Mouse (Mus musculus): ENCODE results near the gene Bcdin3d. TPM values are rescaled to one million over a fixed set of nuclear protein-coding genes. Genes with fewer than 3 reads are reported as not detected.
A peak's percentile ranks its signal among the peaks of the same experiment; 100 is the strongest.

Gene Bcdin3d
- total RNA-seq, 1 experiment = 36.1 TPM

DNA sequence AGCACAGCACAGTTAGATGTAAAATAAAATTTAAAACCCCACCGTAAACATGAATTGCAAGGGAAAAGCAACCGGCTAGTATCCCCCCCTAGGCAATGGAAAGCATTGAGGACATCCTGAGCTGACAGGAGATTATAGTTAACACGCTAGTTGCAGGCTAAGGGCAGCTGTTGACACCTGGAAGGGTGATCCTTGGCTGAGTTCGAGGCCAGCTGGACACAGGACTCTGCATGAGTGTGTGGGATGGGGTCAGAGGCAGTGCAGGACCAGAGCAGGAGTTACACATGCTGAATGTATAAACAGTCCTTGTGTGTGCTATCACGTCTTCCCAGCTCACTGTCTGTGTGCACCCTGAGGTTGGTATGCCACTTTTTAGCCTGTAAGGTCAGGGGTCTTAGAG lies 28.7 kb upstream of the Bcdin3d start:
- H3K9me3 ChIP-seq (ENCODE audit: control insufficient read depth, insufficient read depth, low read depth, low read length) = no peaks in the 10 kb centered on the region
- TF ChIP-seq ZNF384 (IDR thresholded peaks at IDR 0.05; ENCODE audit: low read depth, low read length) = no peak
- TF ChIP-seq HCFC1 (IDR thresholded peaks at IDR 0.05; ENCODE audit: borderline replicate concordance, insufficient read depth, low read length) = no peak
- TF ChIP-seq MAFK (IDR thresholded peaks at IDR 0.05; ENCODE audit: insufficient read depth, low read depth, low read length) = no peak
- TF ChIP-seq CHD2 (IDR thresholded peaks at IDR 0.05; ENCODE audit: low read depth, low read length) = no peak
- TF ChIP-seq ZC3H11A (IDR thresholded peaks at IDR 0.05; ENCODE audit: borderline replicate concordance, low read depth, low read length) = no peak
- peaks cover 0 to 4% of the 10 kb centered on the region in 2 experiments; a peak in 1 of 4 replicates for H3K4me1 ChIP-seq (ENCODE audit: control insufficient read depth in 2 of 2, insufficient read depth in 2 of 2, low read length in 2 of 2, poor library complexity in 1 of 2)
- no peak overlapping the region for H3K27ac ChIP-seq (ENCODE audit: insufficient read depth, low read depth, low read length, poor library complexity, severe bottlenecking)
- no peaks in the 10 kb centered on the region for H3K36me3 ChIP-seq (ENCODE audit: control insufficient read depth, insufficient read depth, low read length, poor library complexity, severe bottlenecking)
- DNase-seq (ENCODE audit: low read depth, low spot score) = no peak
- no peak overlapping the region for H3K9ac ChIP-seq (ENCODE audit: insufficient read depth, low read depth, low read length, poor library complexity, severe bottlenecking)
- no peak overlapping the region for H3K4me3 ChIP-seq (ENCODE audit: insufficient read depth in 1 of 2, low read depth in 1 of 2, low read length in 2 of 2, poor library complexity in 1 of 2, severe bottlenecking in 1 of 2)
- in situ Hi-C loops (cut with MboI; ENCODE audit: low sequenced_read_pairs in 2 of 2, unreplicated experiment in 2 of 2) = no loop called here

- Histone ChIP-seq H3K9me3 (ENCODE audit: control insufficient read depth, insufficient read depth, low read depth, low read length) (no peaks in the 10 kb centered on the region), H3K4me1 (ENCODE audit: control insufficient read depth in 2 of 2, insufficient read depth in 2 of 2, low read length in 2 of 2, poor library complexity in 1 of 2) (peaks cover under 1 to 7% of the 10 kb centered on the region in 2 experiments; a peak in 2 of 4 replicates), H3K27ac (ENCODE audit: insufficient read depth, low read depth, low read length, poor library complexity, severe bottlenecking) (no peak overlapping the region), H3K4me3 (ENCODE audit: insufficient read depth in 1 of 2, low read depth in 1 of 2, low read length in 2 of 2, poor library complexity in 1 of 2, severe bottlenecking in 1 of 2) (no peak overlapping the region), H3K9ac (ENCODE audit: insufficient read depth, low read depth, low read length, poor library complexity, severe bottlenecking) (no peak overlapping the region), H3K36me3 (ENCODE audit: control insufficient read depth, insufficient read depth, low read length, poor library complexity, severe bottlenecking) (no peaks in the 10 kb centered on the region)
- DNase-seq (ENCODE audit: low read depth, low spot score) = no peak
- TF ChIP-seq ZNF384 (IDR thresholded peaks at IDR 0.05; ENCODE audit: low read depth, low read length) = no peak
- TF ChIP-seq ZC3H11A (IDR thresholded peaks at IDR 0.05; ENCODE audit: borderline replicate concordance, low read depth, low read length) = no peak
- peak; percentile 39; the same call in 1 of the 2 replicates for TF ChIP-seq MAFK (IDR thresholded peaks at IDR 0.05; ENCODE audit: insufficient read depth, low read depth, low read length)
- no peak for TF ChIP-seq HCFC1 (IDR thresholded peaks at IDR 0.05; ENCODE audit: borderline replicate concordance, insufficient read depth, low read length)
- TF ChIP-seq CHD2 (IDR thresholded peaks at IDR 0.05; ENCODE audit: low read depth, low read length) = no peak
- in situ Hi-C loops (cut with MboI; ENCODE audit: low sequenced_read_pairs in 2 of 2, unreplicated experiment in 2 of 2) = no loop called here
Measured at GRCm38 (mm10) chr15:99502311-99502831, 27.8 kb upstream of the Bcdin3d start.

GRCm38 (mm10) chr15:99501292-99502260 lies 27.0 kb upstream of the Bcdin3d start:
- H3K36me3 ChIP-seq (ENCODE audit: control insufficient read depth, insufficient read depth, low read length, poor library complexity, severe bottlenecking) = no peaks in the 10 kb centered on the region
- H3K4me1 ChIP-seq (ENCODE audit: control insufficient read depth in 2 of 2, insufficient read depth in 2 of 2, low read length in 2 of 2, poor library complexity in 1 of 2) = peaks cover 2 to 9% of the 10 kb centered on the region in 2 experiments; a peak in 2 of 4 replicates
- in situ Hi-C loops (cut with MboI; ENCODE audit: low sequenced_read_pairs in 2 of 2, unreplicated experiment in 2 of 2) = no loop called here
- TF ChIP-seq HCFC1 (IDR thresholded peaks at IDR 0.05; ENCODE audit: borderline replicate concordance, insufficient read depth, low read length) = no peak
- no peak for TF ChIP-seq MAFK (IDR thresholded peaks at IDR 0.05; ENCODE audit: insufficient read depth, low read depth, low read length)
- no peak for TF ChIP-seq ZC3H11A (IDR thresholded peaks at IDR 0.05; ENCODE audit: borderline replicate concordance, low read depth, low read length)
- TF ChIP-seq CHD2 (IDR thresholded peaks at IDR 0.05; ENCODE audit: low read depth, low read length) = no peak
- no peak for TF ChIP-seq ZNF384 (IDR thresholded peaks at IDR 0.05; ENCODE audit: low read depth, low read length)
- no peak for DNase-seq (ENCODE audit: low read depth, low spot score)
- no peak overlapping the region for H3K9ac ChIP-seq (ENCODE audit: insufficient read depth, low read depth, low read length, poor library complexity, severe bottlenecking)
- no peak overlapping the region for H3K4me3 ChIP-seq (ENCODE audit: insufficient read depth in 1 of 2, low read depth in 1 of 2, low read length in 2 of 2, poor library complexity in 1 of 2, severe bottlenecking in 1 of 2)
- H3K9me3 ChIP-seq (ENCODE audit: control insufficient read depth, insufficient read depth, low read depth, low read length) = no peaks in the 10 kb centered on the region
- no peak overlapping the region for H3K27ac ChIP-seq (ENCODE audit: insufficient read depth, low read depth, low read length, poor library complexity, severe bottlenecking)

GRCm38 (mm10) chr15:99500320-99500719 lies 25.8 kb upstream of the Bcdin3d start:
- Histone ChIP-seq H3K4me3 (ENCODE audit: insufficient read depth in 1 of 2, low read depth in 1 of 2, low read length in 2 of 2, poor library complexity in 1 of 2, severe bottlenecking in 1 of 2) (no peak overlapping the region), H3K9ac (ENCODE audit: insufficient read depth, low read depth, low read length, poor library complexity, severe bottlenecking) (no peak overlapping the region), H3K27ac (ENCODE audit: insufficient read depth, low read depth, low read length, poor library complexity, severe bottlenecking) (no peak overlapping the region), H3K9me3 (ENCODE audit: control insufficient read depth, insufficient read depth, low read depth, low read length) (no peaks in the 10 kb centered on the region), H3K4me1 (ENCODE audit: control insufficient read depth in 2 of 2, insufficient read depth in 2 of 2, low read length in 2 of 2, poor library complexity in 1 of 2) (peaks cover 2 to 9% of the 10 kb centered on the region in 2 experiments; a peak in 2 of 4 replicates), H3K36me3 (ENCODE audit: control insufficient read depth, insufficient read depth, low read length, poor library complexity, severe bottlenecking) (no peaks in the 10 kb centered on the region)
- in situ Hi-C loops (cut with MboI; ENCODE audit: low sequenced_read_pairs in 2 of 2, unreplicated experiment in 2 of 2) = no loop called here
- DNase-seq (ENCODE audit: low read depth, low spot score) = no peak
- TF ChIP-seq MAFK (IDR thresholded peaks at IDR 0.05; ENCODE audit: insufficient read depth, low read depth, low read length) (no peak), ZC3H11A (IDR thresholded peaks at IDR 0.05; ENCODE audit: borderline replicate concordance, low read depth, low read length) (no peak), CHD2 (IDR thresholded peaks at IDR 0.05; ENCODE audit: low read depth, low read length) (no peak), ZNF384 (IDR thresholded peaks at IDR 0.05; ENCODE audit: low read depth, low read length) (no peak), HCFC1 (IDR thresholded peaks at IDR 0.05; ENCODE audit: borderline replicate concordance, insufficient read depth, low read length) (no peak)
